Mouse (Mus musculus): Measurements from ENCODE around the gene Nup107.

GRCm38 (mm10) chr10:117840431-117840995 is 48.0 kb upstream of the Nup107 start:
- TF ChIP-seq CTCF (conservative IDR thresholded peaks at IDR 0.05 in 1 of 2, IDR thresholded peaks at IDR 0.05 in 1 of 2; ENCODE audit: low read depth in 2 of 2, low read length in 2 of 2) = no peak
- no peak for TF ChIP-seq POLR2A (IDR thresholded peaks at IDR 0.05; ENCODE audit: low read depth, low read length)
- TF ChIP-seq RAD21 (IDR thresholded peaks at IDR 0.05; ENCODE audit: low read depth, low read length) = no peak
- TF ChIP-seq MAZ (IDR thresholded peaks at IDR 0.05; ENCODE audit: low read depth, low read length) = no peak
- no peak for TF ChIP-seq TCF12 (IDR thresholded peaks at IDR 0.05; ENCODE audit: low read depth, low read length)
- TF ChIP-seq MYC (IDR thresholded peaks at IDR 0.05; ENCODE audit: low read depth, low read length) = no peak
- TF ChIP-seq EP300 (IDR thresholded peaks at IDR 0.05; ENCODE audit: low read length) = no peak; the same call in 1 of the 2 replicates
- no peak for TF ChIP-seq MXI1 (IDR thresholded peaks at IDR 0.05; ENCODE audit: low read depth, low read length)
- no peak for TF ChIP-seq RCOR1 (conservative IDR thresholded peaks at IDR 0.05; ENCODE audit: low read depth, low read length)
- TF ChIP-seq CHD1 (IDR thresholded peaks at IDR 0.05; ENCODE audit: low read depth, low read length) = no peak
- no peak for TF ChIP-seq MAFK (IDR thresholded peaks at IDR 0.05; ENCODE audit: insufficient replicate concordance, low read length)

Measured in CH12.LX (cell line).